Mouse (Mus musculus) cerebellum, adult 11 months (tissue): ENCODE measurements around the gene Zfp11.
"Not testable (repeated sequence)": the region's sequence is repeated elsewhere in the genome, so short reads cannot be mapped to it uniquely, and the experiment has no call there.

Experiments
- DNase-seq: peaks from one replicate; pipeline ENCODE4 v3.0.0; 2022

The Zfp11 gene

DNA sequence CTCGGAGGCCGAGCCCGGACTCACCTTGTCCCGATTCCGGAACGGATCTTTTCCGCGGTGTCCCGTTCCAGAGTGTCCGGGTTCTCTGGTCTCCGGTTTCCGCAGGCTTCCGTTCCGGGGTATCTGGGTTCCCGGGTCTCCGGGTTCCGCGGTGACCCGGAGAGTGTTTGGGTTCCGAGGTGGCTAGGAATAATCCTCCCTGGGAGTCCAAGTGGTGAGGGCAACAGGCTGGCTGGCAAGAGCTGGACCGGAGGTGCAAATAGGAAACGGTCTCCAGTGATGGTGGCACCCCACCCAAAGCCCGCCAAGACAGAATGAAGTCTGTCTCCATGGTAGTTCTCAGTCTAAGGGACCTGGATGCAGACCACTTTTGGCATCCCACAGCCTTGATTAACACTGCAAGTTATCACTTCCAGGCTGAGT, at the start of gene Zfp11:
TSS of gene Zfp11 (minus strand) at position 64 of the 423 bp plus-strand sequence.
- DNase-seq, result peak; percentile 81

DNA sequence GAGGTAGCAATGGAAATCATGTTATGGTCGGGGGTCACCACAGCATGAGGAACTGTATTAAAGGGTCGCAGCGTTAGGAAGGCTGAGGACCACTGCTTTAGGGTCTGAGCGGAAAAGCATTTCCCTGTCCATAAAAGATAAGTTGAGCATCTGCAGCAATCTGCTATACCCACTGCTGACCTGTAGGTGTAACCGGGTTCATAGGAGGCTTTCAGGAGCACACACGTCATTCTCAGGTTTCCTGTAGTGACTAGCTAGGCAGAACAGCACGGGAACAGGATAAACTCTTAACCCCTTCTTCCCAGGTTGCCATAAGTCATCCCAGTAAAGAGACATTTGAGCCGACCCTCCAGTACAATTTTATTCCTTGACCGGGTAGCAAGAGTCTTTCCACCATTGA, 47.1 kb upstream of the Zfp11 start:
- DNase-seq, result no peak

DNA sequence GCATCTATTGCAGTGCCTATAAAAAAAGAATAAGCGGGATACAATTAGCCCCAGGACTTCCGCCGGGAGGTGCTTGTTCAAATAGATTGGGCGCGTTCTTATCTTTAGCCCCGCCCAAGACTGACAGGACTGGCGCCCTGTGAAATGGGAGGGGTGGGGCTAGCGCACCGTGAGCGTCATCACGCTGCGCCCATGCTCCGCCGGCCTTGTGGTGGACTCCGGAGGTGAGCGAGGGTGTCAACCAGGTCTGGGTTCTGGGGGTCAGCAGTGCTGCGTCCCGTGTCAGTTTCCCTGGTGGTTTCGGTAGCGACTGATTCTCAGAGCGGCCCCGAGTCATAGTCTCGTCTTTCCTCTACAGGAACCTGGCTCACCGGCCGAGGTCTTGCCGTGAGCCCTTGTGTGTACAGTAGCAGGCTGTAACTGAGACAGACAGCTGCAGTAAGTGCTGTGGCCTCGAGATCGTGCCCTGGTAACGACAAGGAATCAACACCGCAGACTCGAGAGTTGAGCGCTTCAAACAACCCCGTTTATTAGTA, 45.5 kb upstream of the Zfp11 start, which contains the start of gene Mrps17:
TSS of gene Mrps17 (plus strand) at position 172 of the 536 bp plus-strand sequence.
- peak; percentile 90 for DNase-seq

DNA sequence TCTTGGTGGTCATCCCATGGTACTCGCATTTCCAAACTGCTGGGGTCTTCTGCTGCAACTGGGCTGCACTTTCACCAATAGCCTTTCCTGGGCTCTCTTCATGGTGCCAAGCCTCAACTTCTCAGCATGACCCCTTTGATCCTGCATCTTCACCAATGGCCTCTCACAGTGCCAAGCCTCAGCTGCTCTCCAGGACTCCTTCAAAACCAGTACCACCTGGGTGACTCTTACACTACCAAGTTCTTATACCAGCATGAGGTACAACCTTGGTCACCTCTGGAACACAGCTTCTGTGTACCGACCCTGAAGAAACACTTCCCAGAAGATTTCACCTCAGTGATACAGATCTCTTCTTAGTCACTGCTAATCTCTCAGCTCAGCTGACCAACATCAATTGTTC, 38.5 kb upstream of the Zfp11 start, which contains the start of gene Sept14:
TSS of gene Sept14 (minus strand) at position 101 of the 400 bp plus-strand sequence.
- no peak for DNase-seq

DNA sequence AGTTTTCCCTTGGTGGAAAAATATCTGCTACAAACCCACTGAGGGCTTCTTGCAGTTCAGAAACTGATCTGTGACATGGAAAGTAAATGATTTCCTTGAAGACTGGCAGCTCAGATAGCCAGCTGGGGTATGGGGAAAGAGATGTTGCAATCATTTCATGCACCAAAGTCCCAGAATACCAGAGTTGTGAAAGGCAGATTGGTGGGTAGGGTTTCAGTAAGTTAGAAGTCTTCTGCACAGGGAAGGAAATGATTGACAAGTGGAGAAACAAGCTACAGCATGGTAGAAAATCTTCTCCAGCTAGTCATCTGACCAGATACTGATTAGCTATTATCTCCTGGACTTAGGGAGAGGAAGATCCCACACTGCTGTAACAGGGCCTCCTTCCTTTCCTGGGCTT, 33.5 kb upstream of the Zfp11 start:
- DNase-seq, result no peak

DNA sequence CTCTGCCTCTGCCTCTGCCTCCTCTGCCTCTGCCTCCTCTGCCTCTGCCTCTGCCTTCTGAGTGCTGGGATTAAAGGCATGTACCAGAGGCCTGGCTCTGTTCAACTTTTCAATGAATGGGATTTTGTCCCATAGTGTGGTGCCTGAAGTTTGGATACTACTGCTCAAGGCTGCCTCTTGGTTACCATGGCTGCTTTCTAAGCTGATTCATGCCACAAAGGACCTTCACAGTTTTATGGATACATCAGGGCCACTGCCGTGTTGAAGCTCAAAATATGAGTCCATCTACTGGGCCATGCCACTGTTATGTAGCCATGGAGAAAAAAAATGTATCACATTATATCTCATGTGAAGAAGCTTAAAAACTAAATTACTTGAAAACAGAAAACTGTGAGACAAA, 31.8 kb upstream of the Zfp11 start:
- no peak for DNase-seq

DNA sequence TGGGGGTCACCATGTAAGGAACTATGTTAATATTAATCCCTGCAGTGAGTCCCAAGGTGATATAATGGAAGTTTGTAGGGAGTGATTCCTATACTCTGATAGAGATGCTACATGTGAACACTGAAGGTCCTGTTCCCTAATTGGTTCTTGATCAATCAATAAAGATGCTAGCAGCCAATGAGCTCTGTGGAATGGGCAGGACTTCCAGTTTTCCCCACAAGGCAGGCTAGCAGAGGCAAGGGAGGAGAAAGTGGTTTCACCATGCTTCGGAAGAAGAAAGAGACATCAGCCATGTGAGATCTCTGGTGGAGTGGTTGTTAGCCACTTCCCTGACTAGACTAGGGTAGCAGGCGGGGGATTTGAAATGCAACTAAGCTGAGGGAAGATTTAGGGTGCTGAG, 30.6 kb upstream of the Zfp11 start:
- no peak for DNase-seq

DNA sequence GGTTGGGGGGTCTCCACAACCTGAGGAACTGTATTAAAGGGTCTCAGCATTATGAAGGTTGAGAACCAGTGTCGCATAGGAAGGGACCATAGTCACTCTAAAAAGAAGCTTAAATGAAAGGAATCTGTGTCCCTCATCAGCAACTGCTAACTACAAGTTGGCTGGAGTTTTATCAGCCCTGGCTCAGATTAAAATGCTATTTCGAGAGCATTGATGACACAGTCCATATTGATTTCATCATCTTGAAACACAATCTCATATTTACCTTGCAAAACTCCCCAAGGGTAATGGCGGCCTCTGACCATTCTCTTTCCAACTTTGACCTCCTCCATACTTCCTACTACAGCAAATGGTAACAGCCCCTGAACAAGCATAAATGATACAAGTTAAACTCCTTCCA, 20.6 kb upstream of the Zfp11 start:
- no peak for DNase-seq

DNA sequence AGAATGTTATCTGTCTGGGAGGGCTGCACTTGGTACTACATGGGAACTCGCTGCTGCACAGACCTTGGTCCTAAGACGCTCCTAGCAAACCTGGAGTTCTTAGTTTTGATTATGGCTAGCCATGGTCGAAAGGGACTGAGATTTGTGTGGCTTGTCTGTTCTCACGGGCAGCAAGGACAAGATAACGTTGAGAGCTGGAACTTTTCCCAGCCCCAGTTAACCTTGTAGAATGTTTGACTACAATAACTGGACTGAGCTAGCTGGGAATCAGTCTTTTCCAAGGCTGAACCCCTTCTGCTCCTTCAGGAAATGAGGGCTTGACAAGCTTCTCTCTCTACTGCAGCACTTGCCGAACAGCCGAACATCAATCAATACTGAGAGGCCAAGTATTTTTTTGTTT, 17.7 kb upstream of the Zfp11 start:
- no peak for DNase-seq

DNA sequence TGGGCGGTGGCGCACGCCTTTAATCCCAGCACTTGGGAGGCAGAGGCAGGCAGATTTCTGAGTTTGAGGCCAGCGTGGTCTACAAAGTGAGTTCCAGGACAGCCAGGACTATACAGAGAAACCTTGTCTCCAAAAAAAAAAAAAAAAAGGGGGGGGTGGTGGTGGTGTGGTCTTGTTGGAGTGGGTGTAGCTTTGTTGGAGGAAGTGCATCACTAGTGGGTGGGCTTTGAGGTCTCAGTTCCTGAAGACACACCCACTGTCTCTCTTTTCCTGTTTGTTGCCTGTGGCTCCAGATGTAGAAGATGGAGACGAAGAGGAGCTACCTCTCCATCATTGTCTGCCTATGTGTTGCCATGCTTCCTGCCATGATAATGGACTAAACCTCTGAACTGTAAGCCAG, 15.2 kb upstream of the Zfp11 start:
- DNase-seq, result not testable (repeated sequence)

DNA sequence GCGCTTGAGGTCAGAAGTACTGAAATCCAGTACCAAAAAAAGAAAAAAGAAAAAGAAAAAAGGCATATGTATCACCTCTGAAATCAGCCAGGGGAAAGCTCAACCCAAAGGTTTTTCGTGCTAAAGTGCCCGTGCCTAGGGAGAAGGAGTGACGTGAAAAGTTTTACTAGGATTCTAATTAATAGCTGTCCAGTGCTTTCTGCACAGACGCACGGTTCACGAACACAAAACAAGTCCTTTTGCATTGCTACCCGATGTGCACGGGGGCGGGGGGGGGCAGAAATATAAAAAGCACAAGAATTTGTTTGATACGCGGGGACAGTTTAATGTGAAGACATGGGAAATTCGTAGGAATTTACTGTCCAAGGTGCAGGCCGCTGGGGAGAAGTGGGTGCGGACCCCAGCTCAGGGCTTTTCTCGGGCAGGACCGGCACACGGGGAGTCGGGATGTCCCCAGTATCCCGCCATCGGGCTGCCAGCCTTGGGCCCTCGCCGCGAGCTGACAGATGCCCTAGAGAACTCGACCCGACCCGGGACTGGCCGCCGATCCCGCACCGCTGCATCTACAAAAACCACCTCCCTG, 355 bp downstream of the Zfp11 start:
- no peak for DNase-seq

DNA sequence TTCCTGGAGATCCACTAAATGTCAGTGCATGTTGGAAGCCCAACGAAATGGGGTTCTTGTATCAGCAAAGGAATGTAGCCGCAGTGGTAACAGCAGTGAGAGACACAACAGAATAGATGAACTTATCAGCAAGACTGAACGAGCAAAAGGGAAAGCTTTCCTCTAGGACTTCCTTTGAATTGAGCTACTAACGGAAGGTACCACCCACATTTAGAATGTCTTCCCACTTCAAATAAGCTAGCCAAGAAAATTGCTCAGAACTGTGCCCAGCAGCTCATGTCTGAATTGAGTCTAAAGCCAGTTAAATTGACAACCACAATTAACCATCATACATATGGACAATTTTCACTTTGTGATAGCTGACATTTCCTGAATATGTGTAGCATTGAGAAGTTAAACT, 2.0 kb downstream of the Zfp11 start:
- DNase-seq, result no peak

DNA sequence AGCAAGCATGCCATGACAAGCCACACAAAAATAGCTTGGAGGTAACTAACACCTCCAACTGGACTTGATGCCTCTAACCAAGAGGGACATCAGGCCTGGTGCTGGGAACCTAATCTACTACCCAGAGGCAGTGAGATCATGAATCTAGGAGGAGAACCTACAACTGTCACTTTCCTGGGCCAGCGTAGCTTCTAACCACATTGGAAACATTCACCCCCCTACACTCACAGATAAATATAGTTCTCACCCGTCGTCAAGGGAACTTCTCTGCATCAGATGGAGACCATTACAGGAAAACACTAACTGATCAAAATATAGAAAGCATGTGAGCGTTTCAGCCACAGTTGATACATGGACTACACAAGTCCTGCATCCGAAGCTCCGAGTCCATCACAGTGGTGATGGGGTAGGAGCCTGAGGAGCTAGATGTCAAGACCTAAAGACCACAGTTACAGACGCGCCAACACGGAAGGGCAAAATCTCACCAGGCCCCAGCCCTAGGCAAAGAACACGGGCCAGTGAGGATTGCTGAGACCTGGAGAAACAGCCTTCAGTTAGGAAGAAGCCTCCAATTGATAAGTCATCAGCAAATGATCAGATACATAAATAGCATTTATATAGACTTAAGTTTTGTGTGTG, 3.5 kb downstream of the Zfp11 start:
- DNase-seq, result no peak

DNA sequence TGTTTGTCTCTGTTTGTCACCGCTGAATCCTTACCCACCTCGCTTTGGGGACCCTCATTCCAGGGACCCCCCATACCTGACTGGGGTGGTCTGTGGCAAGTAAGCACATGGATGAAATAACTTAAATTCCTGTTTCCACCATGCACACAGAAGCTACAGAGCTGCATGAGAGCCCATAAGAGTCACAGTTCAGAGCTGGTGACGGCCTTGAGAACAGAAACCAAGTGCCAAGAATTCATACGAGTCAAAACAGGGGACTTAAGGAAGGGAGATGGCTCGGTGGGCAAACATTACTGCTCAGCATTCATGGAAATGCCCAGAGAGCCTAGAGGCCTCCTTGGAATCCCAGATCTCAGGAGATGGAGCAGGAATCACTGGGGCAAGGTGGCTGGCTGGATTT, 5.8 kb downstream of the Zfp11 start:
- no peak for DNase-seq

DNA sequence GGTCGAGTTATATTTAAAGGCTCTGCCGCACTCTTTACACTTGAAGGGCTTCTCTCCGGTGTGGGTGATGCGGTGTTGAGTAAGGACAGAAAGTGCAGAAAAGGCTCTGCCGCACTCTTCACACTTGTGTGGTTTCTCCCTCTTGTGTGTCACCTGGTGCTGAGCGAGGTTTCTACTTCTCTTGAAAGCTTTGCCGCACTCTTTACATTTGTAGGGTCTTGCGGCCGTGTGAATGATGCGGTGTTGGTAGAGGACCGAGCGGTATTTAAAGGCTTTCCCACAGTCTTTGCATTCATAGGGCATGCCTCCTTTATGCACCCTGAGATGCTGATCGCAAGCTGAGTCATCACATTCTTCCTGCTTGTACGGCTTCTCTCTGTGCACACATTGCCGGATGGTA, 12.0 kb downstream of the Zfp11 start:
- DNase-seq, result no peak

DNA sequence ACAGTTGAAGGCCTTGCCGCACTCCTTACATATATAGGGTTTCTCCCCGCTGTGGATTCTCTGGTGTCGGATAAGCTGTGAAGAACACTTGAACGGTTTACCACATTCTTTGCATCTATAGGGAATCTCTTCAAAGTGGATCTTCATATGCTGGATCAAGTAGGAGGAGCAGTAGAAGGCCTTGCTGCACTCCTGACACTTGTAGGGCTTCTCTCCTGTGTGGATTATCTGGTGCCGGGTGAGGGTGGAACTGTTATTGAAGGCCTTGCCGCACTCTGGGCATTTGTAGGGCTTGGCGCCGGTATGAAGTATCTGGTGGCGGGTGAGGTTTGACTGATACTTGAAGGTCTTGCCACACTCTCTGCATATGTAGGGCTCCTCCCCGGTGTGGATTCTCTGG, 12.9 kb downstream of the Zfp11 start:
- DNase-seq, result no peak

DNA sequence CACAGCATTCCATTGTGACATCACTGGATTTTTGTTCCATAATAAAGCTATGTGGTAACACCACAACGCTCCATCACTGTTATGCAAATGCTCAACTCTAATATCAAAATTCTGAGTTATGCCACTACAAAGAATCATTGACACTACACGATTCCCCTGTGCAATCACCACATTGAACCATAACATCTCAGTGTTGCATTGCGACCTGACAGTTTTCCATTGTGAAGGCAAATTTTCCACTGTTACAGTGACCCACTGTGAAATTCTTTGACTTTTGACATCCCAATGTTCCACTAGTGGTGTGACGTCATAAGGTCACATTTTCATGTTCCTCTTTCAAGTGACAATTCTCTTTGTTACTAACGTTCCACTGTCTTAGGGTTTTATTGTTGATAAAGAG, 19.0 kb downstream of the Zfp11 start:
- no peak for DNase-seq

DNA sequence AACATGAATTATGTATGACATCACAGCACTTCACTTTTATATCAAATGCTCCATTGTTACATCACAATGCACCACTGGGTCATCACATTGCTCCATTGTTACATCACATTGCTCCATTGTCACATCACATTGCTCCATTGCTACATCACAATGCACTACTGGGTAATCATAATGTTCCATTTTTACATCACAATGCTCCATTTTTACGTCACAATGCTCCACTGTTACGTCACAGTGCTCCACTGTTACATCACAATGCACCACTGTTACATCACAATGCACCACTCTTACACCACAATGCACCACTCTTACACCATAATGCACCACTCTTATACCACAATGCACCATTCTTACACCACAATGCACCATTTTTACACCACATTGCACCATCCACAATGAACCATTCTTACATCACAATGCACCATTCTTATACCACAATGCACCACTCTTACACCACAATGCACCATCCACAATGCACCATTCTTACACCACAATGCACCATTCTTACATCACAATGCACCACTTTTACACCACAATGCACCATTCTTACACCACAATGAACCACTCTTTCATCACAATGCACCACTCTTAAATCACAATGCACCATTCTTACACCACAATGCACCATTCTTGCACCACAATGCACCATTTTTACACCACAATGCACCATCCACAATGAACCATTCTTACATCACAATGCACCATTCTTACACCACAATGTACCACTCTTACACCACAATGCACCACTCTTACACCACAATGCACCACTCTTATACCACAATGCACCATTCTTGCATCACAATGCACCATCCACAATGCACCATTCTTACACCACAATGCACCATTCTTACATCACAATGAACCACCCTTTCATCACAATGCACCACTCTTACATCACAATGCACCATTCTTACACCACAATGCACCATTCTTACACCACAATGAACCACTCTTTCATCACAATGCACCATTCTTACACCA, 37.3 kb downstream of the Zfp11 start:
- not testable (repeated sequence) for DNase-seq

DNA sequence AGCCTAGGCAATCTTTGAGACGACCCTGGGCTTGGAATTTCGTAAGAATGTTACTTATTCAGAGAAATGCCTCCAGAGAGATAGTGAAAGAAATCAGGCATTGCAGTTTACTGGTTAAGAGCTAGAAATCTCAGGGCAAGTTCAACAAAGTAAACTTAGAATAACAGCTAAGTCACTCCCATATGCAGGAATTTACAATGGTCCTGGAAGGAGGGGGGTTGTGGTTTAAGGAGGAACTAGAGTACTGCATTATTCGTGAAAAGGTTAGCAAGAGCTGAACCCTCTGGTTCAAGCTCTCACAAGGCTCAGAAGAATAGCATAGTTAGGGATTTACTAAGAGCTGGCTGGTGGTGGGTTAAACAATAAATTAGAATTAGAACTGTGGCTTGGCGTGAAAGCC, 43.3 kb downstream of the Zfp11 start:
- DNase-seq, result not testable (repeated sequence)

DNA sequence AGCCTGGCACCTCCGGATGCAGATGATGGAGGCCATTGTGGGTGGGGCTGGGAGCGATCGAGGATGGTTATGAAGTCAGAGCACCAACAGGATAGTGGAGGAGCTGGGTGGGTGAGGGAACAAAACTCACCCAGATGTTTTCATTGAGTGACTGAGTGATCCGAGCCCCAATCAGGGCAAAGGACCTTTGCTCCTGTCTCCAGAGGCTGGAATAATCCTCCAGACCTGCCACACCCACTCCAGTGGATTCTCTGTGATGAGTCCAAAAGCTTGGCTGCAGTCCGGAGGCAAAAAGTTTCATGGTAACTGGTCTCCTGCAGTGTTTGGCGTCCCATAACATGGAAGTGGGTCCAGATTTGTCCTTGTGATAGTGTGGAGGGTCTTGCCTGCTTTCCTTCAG, 43.8 kb downstream of the Zfp11 start:
- DNase-seq, result no peak

DNA sequence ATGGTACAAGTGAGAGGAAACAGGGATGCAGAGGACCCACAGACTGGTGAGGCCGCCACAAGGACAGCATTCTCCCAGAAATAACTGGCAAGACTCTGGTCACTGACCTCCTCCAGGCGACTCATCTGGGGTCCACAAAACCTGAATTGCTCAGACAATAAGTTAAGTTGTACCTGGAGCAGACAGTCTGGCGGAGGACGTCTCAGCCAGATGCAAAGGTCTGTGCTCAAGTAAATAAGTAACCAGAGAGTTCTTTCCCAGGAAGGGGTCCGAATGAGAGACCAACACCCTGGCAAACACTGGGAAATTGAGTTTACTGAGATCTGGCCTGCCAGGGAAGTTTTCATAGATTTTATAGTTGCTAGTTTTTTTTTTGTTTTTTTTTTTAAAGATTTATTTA, 48.5 kb downstream of the Zfp11 start:
- DNase-seq, result no peak

DNA sequence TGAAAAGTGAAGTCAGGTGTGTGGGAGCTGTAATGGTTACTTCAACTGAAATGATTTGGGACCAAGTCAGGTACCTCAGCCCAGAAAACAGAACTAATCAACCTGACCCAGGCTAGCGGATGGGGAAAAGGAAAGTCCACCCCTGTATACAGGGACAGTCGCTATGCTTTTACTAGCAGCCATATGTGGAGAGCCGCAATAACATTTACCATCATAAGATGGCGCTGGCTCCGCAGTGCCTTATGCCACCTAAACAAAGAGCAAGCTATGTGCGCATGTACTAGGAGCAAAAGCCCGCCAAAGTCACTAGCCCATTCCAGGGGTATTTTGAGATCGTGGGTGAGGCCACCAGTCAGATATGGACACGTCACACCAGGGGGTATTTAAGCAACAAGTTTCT, 49.3 kb downstream of the Zfp11 start:
- not testable (repeated sequence) for DNase-seq

DNA sequence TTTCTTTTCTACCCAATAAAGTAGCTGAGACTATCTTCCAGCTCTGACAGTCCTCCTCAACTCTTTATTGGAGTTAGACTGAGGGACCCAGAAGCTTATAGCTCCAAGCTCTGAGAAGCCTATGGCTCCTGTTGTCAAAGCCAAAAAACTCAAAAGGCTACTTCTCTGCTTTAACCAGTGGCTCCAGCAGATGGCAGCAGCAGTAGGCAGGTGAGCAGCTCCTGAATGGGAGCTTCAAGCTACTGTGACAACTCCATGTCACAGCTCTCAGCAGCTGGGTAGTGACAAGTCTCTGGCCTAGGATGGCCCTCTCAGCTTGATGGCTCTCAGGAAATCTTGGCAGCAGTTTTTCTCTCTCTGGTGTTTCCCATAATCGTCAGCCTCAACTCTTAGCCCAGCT, 58.8 kb downstream of the Zfp11 start:
- DNase-seq, result no peak
